Mouse (Mus musculus) ES-Bruce4 (cell line): ENCODE measurements at regions not wholly inside any gene's neighbourhood (a gene's known extent, or its start where the extent isn't known, plus 50 kb on each side); places are given as distances from the start of the nearest gene placed in this dataset.

Experiments
- CTCF ChIP-seq: IDR thresholded peaks from one replicate; pipeline ENCODE4 v1.8.1; 2011; ENCODE audit warnings: low read depth, low read length
- POLR2A ChIP-seq: IDR thresholded peaks from one replicate; pipeline ENCODE4 v1.8.1; 2011; ENCODE audit warnings: low read length; ENCODE audit not compliant: insufficient read depth

GRCm38 (mm10) chr10:118793794-118794193 lies 76.2 kb downstream of the Dyrk2 start:
- TF ChIP-seq CTCF (no peak), POLR2A (no peak)
